Mouse (Mus musculus): ENCODE data around the gene Napb.
A peak's percentile ranks its signal among the peaks of the same experiment; 100 is the strongest.

Gene Napb

DNA sequence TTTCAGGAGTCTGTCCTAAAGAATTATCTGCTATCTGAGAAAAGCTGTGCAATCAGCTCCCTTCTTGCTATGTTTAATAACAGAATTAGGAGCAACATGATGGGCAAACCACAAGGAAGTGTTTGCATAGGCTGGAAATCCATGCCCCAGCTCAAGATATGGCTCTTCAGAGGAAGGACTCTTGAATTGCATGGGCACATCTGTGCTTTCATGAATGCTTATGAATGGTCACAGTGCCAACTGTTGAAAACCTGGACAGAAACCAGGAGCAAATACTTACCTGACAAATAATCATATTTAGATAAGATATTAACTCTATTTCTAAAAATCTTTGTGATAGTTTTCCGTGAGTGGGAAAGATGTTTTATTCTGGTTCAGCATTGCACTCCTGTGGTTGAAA lies 45.4 kb downstream of the Napb start:
- no peak for DNase-seq

GRCm38 (mm10) chr2:148685709-148686108 lies 46.6 kb downstream of the Napb start:
- DNase-seq: no peak

DNA sequence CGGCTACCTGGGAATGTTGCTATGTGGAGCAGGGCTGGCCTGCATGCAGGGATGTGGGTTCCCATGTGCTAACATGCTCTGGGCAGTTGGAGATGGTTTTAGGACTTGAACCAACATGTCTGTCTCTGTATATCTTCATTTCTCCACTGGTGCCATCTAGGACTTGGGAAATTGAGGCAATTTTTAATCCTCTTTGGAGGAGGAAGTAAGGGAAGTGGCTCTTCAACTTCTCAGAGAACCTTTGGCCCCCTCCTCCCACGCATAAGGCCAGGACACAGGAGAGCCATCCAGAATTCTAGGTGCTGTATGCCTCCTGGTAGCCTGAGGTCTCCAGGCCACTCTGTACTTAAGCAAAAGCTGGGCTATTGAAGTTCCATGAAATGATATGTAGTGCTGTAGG lies 47.3 kb downstream of the Napb start:
- DNase-seq: no peak

DNA sequence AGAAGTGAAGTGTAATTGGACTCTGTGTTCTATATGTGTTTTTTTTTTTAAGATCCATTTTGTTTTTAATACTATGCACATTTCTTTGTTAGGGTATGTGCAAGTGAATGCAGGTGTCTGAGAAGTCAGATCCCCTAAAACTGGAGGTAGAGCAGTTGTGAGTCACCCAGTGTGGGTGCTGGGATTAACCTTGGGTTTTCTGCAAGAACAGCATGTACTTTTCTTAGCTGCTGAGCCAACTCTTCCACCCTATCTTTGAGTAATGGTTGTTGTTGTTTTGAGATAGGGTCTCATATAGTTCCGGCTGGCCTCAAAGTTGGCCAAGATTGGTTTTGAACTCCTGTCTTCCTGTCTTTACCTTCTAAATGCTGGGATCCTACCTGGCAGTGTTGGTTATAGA lies 49.2 kb downstream of the Napb start:
- DNase-seq: no peak

GRCm38 (mm10) chr2:148681461-148681891 lies 50.8 kb downstream of the Napb start:
- peak; percentile 49 to 56 for DNase-seq

DNA sequence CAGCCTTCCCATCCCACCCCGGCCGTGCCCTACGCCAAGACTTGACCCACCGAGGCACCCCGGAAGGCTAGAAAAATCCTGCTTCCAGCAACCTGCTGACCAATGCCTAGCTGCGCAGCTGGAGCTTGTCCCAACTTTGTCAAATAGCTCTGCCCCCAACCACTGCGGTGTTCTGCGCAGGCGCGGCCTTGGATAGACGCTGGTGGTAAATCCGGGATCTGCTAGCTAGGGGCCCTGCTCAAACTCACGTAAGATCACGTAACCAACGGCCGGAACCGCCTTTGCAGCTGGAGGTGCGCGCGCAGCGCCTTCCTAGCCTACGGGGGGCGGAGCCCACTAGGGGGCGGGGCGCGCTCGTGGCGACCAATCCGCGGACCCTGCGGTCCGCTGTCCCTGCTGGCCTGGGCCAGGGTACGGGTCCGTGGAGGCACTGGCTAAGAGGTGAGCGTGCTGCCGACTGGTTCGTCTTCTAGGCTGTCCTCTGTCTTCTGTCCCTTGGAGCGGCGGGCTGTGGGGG lies 51.4 kb downstream of the Napb start, which contains the start of gene Gzf1:
Gene Gzf1, plus strand, starts transcription at position 249 of the 517 bp plus-strand sequence.
- peak; percentile 98 to 99 for DNase-seq

DNA sequence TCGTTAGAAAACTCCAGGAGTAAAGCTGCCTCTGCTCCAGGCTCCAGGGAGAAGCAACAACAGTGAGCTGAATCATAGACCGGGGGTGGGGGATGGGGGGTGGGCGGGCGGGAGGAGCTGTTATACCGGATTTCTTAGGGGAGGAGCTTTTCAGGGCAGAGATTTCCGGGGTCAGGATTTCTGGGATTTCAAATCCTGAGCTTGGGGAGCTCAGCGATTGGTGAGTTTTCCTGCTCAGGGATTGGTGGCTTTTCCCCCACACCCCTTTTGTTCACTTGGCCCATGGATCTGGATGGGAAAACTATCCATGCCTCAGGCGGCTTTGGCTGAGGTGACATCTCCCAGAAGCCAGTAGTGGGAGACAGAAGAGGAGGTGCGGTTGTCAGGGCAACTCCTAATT lies 52.9 kb downstream of the Napb start:
- DNase-seq: no peak

GRCm38 (mm10) chr2:148677801-148678200 lies 54.5 kb downstream of the Napb start:
- no peak for DNase-seq

GRCm38 (mm10) chr2:148672199-148673096 lies 59.8 kb downstream of the Napb start, which contains the start of gene Nxt1:
Nxt1 (plus strand) TSS chr2:148672601.
- DNase-seq: peak; percentile 99

DNA sequence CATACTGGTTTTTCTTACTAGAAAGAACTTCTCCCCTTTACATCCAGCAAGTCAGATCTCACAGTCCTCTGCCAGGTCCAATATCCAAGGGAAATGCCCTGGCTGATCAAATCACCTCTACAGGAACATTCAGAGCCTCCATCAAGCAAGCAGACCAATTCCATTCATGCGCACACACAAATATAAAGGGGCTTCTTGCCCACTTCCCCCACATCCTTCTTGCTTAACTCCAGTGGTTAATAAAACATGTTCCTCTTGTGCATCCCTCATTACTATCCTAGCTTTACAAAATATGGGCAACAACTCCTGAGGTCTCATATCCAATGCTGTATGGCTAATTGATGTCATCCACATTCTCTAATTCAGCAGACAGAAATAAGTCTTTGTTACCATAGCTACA lies 68.8 kb downstream of the Napb start:
- DNase-seq: no peak

DNA sequence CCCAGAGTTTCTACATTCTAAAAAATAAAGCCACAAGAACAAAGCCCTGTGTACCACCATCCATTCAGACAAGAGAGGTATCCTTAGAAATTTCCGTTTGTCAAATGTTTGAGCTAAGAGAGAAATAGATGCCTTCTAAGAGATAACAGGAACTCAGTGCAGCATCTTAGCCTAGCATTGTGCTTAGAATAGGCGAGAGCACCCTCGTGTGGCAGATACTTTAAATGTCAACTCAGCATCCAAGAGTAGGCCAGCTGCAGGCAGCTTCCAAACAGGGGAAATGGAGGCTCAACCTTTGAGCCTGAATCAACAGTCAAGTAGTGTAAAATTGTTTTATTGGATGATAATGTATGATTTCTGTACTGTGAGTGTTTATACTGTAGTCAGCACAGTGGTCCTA lies 77.3 kb downstream of the Napb start:
- DNase-seq: peak; percentile 71 to 72

DNA sequence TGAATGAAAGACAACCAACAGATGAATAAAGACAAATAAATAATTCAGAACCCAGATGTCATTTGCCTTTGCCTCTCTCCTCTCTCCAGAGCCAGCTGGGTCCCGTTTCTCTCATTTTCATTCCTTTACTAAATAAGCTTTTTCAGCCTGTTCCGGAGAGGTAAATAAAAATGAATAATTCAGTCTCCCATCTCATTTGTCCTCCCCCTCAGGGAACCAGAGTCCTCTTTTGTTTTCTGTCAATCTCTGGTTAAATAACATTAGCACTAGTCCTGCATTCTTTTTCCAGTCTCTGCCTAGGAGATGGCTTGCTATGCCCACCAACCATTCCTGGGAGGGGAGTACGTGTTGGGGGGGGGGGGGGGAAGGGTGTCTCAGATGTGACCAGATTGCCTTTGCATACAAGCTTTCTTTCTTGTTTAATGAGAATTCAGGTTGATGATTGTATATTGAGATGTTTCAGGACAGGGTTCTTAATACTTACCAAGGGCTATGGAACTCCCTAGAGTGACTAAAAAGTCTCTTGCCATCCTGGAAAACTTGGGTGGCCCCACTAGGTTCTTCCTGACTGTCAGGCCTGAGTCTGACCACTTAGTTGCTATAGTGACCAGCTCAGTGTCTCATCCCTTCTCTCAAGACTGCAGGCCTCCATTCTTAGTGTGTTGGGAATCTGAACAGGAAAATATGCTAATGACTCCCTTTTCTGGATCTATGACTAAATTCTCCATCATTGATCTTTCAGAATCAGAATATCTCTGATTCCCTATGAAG lies 81.5 kb downstream of the Napb start:
- DNase-seq: no peak

DNA sequence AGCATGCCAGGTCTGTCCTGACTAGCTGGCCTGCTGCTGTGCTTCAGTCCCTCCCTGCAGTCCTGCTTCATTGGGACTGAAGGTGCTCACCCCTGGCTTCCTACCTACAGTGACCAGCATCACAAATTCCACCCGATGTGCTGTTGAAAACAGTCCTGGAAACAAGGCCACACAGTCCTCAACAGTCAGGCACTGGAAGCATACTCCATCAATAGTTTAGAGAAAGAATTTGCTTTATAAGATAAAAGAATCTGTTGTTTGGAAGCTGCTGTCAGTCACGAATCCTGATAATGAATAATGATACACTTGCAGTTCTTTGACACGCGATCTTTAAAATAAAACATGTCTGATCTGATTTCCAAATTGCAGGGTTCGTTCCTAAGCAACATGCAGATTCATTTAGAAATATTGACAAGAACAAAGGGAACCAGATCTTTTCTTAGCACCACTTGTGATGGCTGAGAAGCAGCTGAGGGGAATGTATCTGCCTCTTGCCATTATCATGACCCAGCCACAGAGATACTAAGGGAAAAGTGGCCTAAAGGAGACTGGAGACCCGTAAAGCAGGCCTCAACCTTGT lies 87.8 kb downstream of the Napb start:
- DNase-seq: no peak

Measured in B cell, adult 2 months (primary cell).